Mouse (Mus musculus) lung, postnatal 10 days (tissue): ENCODE results near the gene Fam89a.

Experiments
- DNase-seq: peaks from one replicate; pipeline ENCODE4 v3.0.0; 2021

The Fam89a gene

GRCm38 (mm10) chr8:124752325-124752862 is 762 bp upstream of the Fam89a start:
- DNase-seq: no peak

GRCm38 (mm10) chr8:124751191-124751590 is 441 bp downstream of the Fam89a start:
- peak; percentile 16 for DNase-seq

GRCm38 (mm10) chr8:124746661-124747060 is 5.0 kb downstream of the Fam89a start:
- no peak for DNase-seq

- peak; percentile 33 for DNase-seq
Measured at GRCm38 (mm10) chr8:124739268-124739667, 12.4 kb downstream of the Fam89a start.

- DNase-seq: no peak
Measured at GRCm38 (mm10) chr8:124735371-124735911, 16.2 kb downstream of the Fam89a start.

- no peak for DNase-seq
Measured at GRCm38 (mm10) chr8:124732828-124733227, 18.8 kb downstream of the Fam89a start.

- no peak for DNase-seq
Measured at GRCm38 (mm10) chr8:124724301-124724700, 27.3 kb downstream of the Fam89a start.

GRCm38 (mm10) chr8:124721862-124722515 is 29.6 kb downstream of the Fam89a start, which contains the start of the genes Ttc13 and Arv1:
Gene Ttc13 (minus strand): TSS chr8:124721983.
Gene Arv1 (plus strand): TSS chr8:124722139.
- peak; percentile 98 for DNase-seq

- no peak for DNase-seq
Measured at GRCm38 (mm10) chr8:124720938-124721861, 30.4 kb downstream of the Fam89a start.

GRCm38 (mm10) chr8:124720133-124720532 is 31.5 kb downstream of the Fam89a start:
- no peak for DNase-seq

- DNase-seq: no peak
Measured at GRCm38 (mm10) chr8:124715736-124716135, 35.9 kb downstream of the Fam89a start.

- DNase-seq: no peak
Measured at GRCm38 (mm10) chr8:124713207-124713606, 38.4 kb downstream of the Fam89a start.

GRCm38 (mm10) chr8:124705823-124706222 is 45.8 kb downstream of the Fam89a start:
- no peak for DNase-seq

- DNase-seq: no peak
Measured at GRCm38 (mm10) chr8:124704376-124704775, 47.3 kb downstream of the Fam89a start.

GRCm38 (mm10) chr8:124703526-124703925 is 48.1 kb downstream of the Fam89a start:
- DNase-seq: no peak

- no peak for DNase-seq
Measured at GRCm38 (mm10) chr8:124702183-124702582, 49.4 kb downstream of the Fam89a start.

- peak; percentile 47 for DNase-seq
Measured at GRCm38 (mm10) chr8:124701023-124701422, 50.6 kb downstream of the Fam89a start.

- no peak for DNase-seq
Measured at GRCm38 (mm10) chr8:124700271-124700670, 51.4 kb downstream of the Fam89a start.

- DNase-seq: no peak
Measured at GRCm38 (mm10) chr8:124695424-124696100, 56.1 kb downstream of the Fam89a start.

GRCm38 (mm10) chr8:124691706-124692105 is 59.9 kb downstream of the Fam89a start:
- DNase-seq: peak; percentile 50
